Mouse (Mus musculus) CH12.LX (cell line): ENCODE data around the gene Ppp2r3a. TPM values are rescaled to one million over a fixed set of nuclear protein-coding genes. Genes with fewer than 3 reads are reported as not detected.

ENCODE experiments used
- DNase-seq: peaks from one replicate; pipeline ENCODE4 v3.0.0-alpha.2; 2013; ENCODE audit errors: extremely low read depth
- H3K27ac ChIP-seq: 2 replicates; pipeline ENCODE4 v1.5.1; 2012; ENCODE audit warnings: low read depth, mild to moderate bottlenecking, control low read depth, moderate library complexity; ENCODE audit not compliant: insufficient read depth
- H3K27me3 ChIP-seq: replicated peaks from 2 replicates; pipeline ENCODE3; 2012; ENCODE audit warnings: inconsistent platforms
- H3K36me3 ChIP-seq, 2 experiments: replicated peaks in 1 of 2; 2 replicates each; pipeline versions ENCODE3 to v1.6.1; 2012; ENCODE audit warnings: inconsistent platforms in 1 of 2, low read length in 1 of 2, mild to moderate bottlenecking in 1 of 2, mixed read lengths in 1 of 2, moderate library complexity in 1 of 2; ENCODE audit not compliant: control insufficient read depth in 1 of 2, insufficient read depth in 1 of 2
- H3K4me1 ChIP-seq, 2 experiments: 2 replicates each; pipeline ENCODE4 v1.6.1; 2012; ENCODE audit warnings: inconsistent platforms in 1 of 2, moderate library complexity in 1 of 2; ENCODE audit not compliant: insufficient read depth in 2 of 2, control insufficient read depth in 1 of 2
- H3K4me2 ChIP-seq: 2 replicates; pipeline ENCODE4 v1.6.1; 2012; ENCODE audit warnings: low read depth, mild to moderate bottlenecking, control low read depth; ENCODE audit not compliant: poor library complexity, insufficient read depth, severe bottlenecking
- H3K4me3 ChIP-seq, 3 experiments: fragments of 150-350 bp in 1 of 3; sonication (generic) in 1 of 3; replicated peaks in 1 of 3; 2 replicates each; pipeline versions ENCODE3 to v1.5.1; 2011 to 2012; ENCODE audit warnings: low read depth in 2 of 3, low read length in 2 of 3, mild to moderate bottlenecking in 2 of 3, moderate library complexity in 2 of 3, control low read depth in 1 of 3, improper control_type of control experiment in 1 of 3, inconsistent platforms in 1 of 3, mixed read lengths in 1 of 3; ENCODE audit not compliant: poor library complexity in 1 of 3
- H3K79me2 ChIP-seq: replicated peaks from 2 replicates; pipeline ENCODE4 v1.6.1; 2012; ENCODE audit warnings: mild to moderate bottlenecking, moderate library complexity; ENCODE audit not compliant: control insufficient read depth, poor library complexity, insufficient read depth, severe bottlenecking; ENCODE audit errors: extremely low read depth
- H3K9ac ChIP-seq: 2 replicates; pipeline ENCODE4 v1.6.1; 2012; ENCODE audit warnings: low read depth, mild to moderate bottlenecking, control low read depth, moderate library complexity; ENCODE audit not compliant: insufficient read depth
- H3K9me3 ChIP-seq: replicated peaks from 2 replicates; pipeline ENCODE3; 2012; ENCODE audit warnings: low read length, inconsistent platforms, mixed read lengths
- ELF1 ChIP-seq: IDR thresholded peaks from 2 replicates; pipeline ENCODE4 v1.6.1; 2014; ENCODE audit warnings: low read depth, mild to moderate bottlenecking, inconsistent platforms, low read length, improper control_type of control experiment
- EP300 ChIP-seq: IDR thresholded peaks from 2 replicates; pipeline ENCODE4 v1.6.1; 2011; ENCODE audit warnings: low read length, improper control_type of control experiment
- IRF4 ChIP-seq: IDR thresholded peaks from 2 replicates; pipeline ENCODE4 v1.6.1; 2014; ENCODE audit warnings: low read depth, mild to moderate bottlenecking, inconsistent platforms, low read length, improper control_type of control experiment
- JUN ChIP-seq: IDR thresholded peaks from 2 replicates; pipeline ENCODE4 v1.6.1; 2011; ENCODE audit warnings: low read depth, mild to moderate bottlenecking, low read length, improper control_type of control experiment, moderate library complexity; ENCODE audit not compliant: insufficient read depth
- MAFK ChIP-seq: IDR thresholded peaks from 2 replicates; pipeline ENCODE4 v1.6.1; 2011; ENCODE audit warnings: low read length, improper control_type of control experiment; ENCODE audit not compliant: insufficient replicate concordance
- MAX ChIP-seq: IDR thresholded peaks from 2 replicates; pipeline ENCODE4 v1.6.1; 2011; ENCODE audit warnings: low read length, improper control_type of control experiment
- MXI1 ChIP-seq: IDR thresholded peaks from 2 replicates; pipeline ENCODE4 v1.6.1; 2011; ENCODE audit warnings: mild to moderate bottlenecking, low read depth, low read length, improper control_type of control experiment
- NELFE ChIP-seq: IDR thresholded peaks from 2 replicates; pipeline ENCODE4 v1.6.1; 2011; ENCODE audit warnings: low read depth, low read length, improper control_type of control experiment
- PAX5 ChIP-seq: IDR thresholded peaks from 2 replicates; pipeline ENCODE4 v1.6.1; 2012; ENCODE audit warnings: low read length, inconsistent platforms, mixed read lengths
- RAD21 ChIP-seq: IDR thresholded peaks from 2 replicates; pipeline ENCODE4 v1.6.1; 2011; ENCODE audit warnings: low read depth, mild to moderate bottlenecking, low read length, improper control_type of control experiment, moderate library complexity
- SIN3A ChIP-seq: IDR thresholded peaks from 2 replicates; pipeline ENCODE4 v1.6.1; 2012; ENCODE audit warnings: low read length, improper control_type of control experiment, inconsistent platforms
- UBTF ChIP-seq: IDR thresholded peaks from 2 replicates; pipeline ENCODE4 v1.6.1; 2012; ENCODE audit warnings: low read depth, mild to moderate bottlenecking, inconsistent platforms, low read length, improper control_type of control experiment, moderate library complexity
- USF1 ChIP-seq: IDR thresholded peaks from 2 replicates; pipeline ENCODE4 v1.6.1; 2014; ENCODE audit warnings: low read depth, mild to moderate bottlenecking, inconsistent platforms, low read length, improper control_type of control experiment
- USF2 ChIP-seq: conservative IDR thresholded peaks from 2 replicates; pipeline ENCODE4 v1.6.1; 2011; ENCODE audit warnings: low read depth, low read length, improper control_type of control experiment
- ZC3H11A ChIP-seq: IDR thresholded peaks from 2 replicates; pipeline ENCODE4 v1.6.1; 2012; ENCODE audit warnings: low read depth, mild to moderate bottlenecking, inconsistent platforms, low read length, improper control_type of control experiment
- ZMIZ1 ChIP-seq: IDR thresholded peaks from 2 replicates; pipeline ENCODE4 v1.6.1; 2012; ENCODE audit warnings: low read depth, mild to moderate bottlenecking, inconsistent platforms, low read length, improper control_type of control experiment
- dilution Hi-C: fragments of 300-500 bp; cut with MboI; formaldehyde crosslinking; loops from 2 replicates; pipeline ENCODE4 v1.14.3; 2020; ENCODE audit warnings: low sequenced_read_pairs; ENCODE audit not compliant: extremely low pct_unique_long_range_greater_than_20kb, extremely low pct_ligation_motif_present
- in situ Hi-C: fragments of 300-500 bp; cut with MboI; formaldehyde crosslinking; loops from 3 replicates; pipeline ENCODE4 v1.14.3; 2019; ENCODE audit warnings: low sequenced_read_pairs, low pct_ligation_motif_present, low pct_unique_long_range_greater_than_20kb, mixed read lengths
- polyA plus RNA-seq: library from polyadenylated mRNA; unstranded; fragments of >175 nt; gene quantifications from 2 replicates; pipeline ENCODE4 v1.2.1, GENCODE M21; 2012; ENCODE audit warnings: low read depth; ENCODE audit not compliant: insufficient read length
- total RNA-seq, 2 experiments: library from RNA; depleted of rRNA; stranded (reverse); fragments of 300-350 nt in 1 of 2; fragments of >200 nt in 1 of 2; gene quantifications; 2 replicates each; pipeline ENCODE4 v1.2.3; 2012 to 2014

Ppp2r3a gene
- total and polyA plus RNA-seq, 3 experiments, result 1.2 to 2.1 (median 1.8) TPM

- H3K36me3 ChIP-seq, result peaks cover 28 to 53% of the 10 kb centered on the region in 2 experiments
- H3K79me2 ChIP-seq, result peaks cover 44% of the 10 kb centered on the region
- no peaks in the 10 kb centered on the region for H3K27me3 ChIP-seq
- TF ChIP-seq JUN, result no peak
- TF ChIP-seq PAX5, result no peak
- no peak for TF ChIP-seq NELFE
- no peak for TF ChIP-seq MXI1
- TF ChIP-seq USF2, result no peak
- no peak for TF ChIP-seq UBTF
- TF ChIP-seq USF1, result no peak
- no peak for TF ChIP-seq RAD21
- TF ChIP-seq SIN3A, result no peak
- TF ChIP-seq EP300, result no peak
- no peak for TF ChIP-seq MAX
- TF ChIP-seq MAFK, result no peak
- no peak for TF ChIP-seq ZC3H11A
- TF ChIP-seq ZMIZ1, result no peak
- H3K9me3 ChIP-seq, result peaks cover 3% of the 10 kb centered on the region
- H3K9ac ChIP-seq, result no peak overlapping the region
- H3K4me1 ChIP-seq, result peaks cover 3 to 7% of the 10 kb centered on the region in 2 experiments
- dilution Hi-C loops (no loop called here), in situ Hi-C loops (no loop called here)
- H3K27ac ChIP-seq, result no peak overlapping the region
- H3K4me3 ChIP-seq, result no peak overlapping the region
- no peak overlapping the region for H3K4me2 ChIP-seq
- DNase-seq, result no peak
Measured at GRCm38 (mm10) chr9:101102288-101102687, 149.3 kb downstream of the Ppp2r3a start.

- Histone ChIP-seq H3K27me3 (no peaks in the 10 kb centered on the region), H3K4me1 (peaks cover 3 to 7% of the 10 kb centered on the region in 2 experiments), H3K4me2 (no peak overlapping the region), H3K9me3 (peaks cover 3% of the 10 kb centered on the region), H3K79me2 (peaks cover 49% of the 10 kb centered on the region), H3K4me3 (no peak overlapping the region), H3K36me3 (peaks cover 28 to 53% of the 10 kb centered on the region in 2 experiments), H3K9ac (no peak overlapping the region), H3K27ac (no peak overlapping the region)
- in situ Hi-C loops (no loop called here), dilution Hi-C loops (no loop called here)
- no peak for DNase-seq
- TF ChIP-seq MAFK, result peak; percentile 59
- TF ChIP-seq IRF4, result no peak
- TF ChIP-seq SIN3A, result no peak
- TF ChIP-seq ELF1, result no peak
Measured at GRCm38 (mm10) chr9:101101547-101101946, 150.0 kb downstream of the Ppp2r3a start.
